Mouse (Mus musculus): ENCODE measurements around the gene Slc12a9.

Slc12a9 gene

GRCm38 (mm10) chr5:137346983-137347382 is 13.6 kb upstream of the Slc12a9 start:
- DNase-seq (ENCODE audit: low read depth, low spot score), result no peak

- no peak for DNase-seq (ENCODE audit: low read depth, low spot score)
These were observed 13.0 kb upstream of the Slc12a9 start for GRCm38 (mm10) chr5:137346388-137346787.

- DNase-seq (ENCODE audit: low read depth, low spot score), result no peak
These were observed 12.4 kb upstream of the Slc12a9 start for GRCm38 (mm10) chr5:137345821-137346220.

DNA sequence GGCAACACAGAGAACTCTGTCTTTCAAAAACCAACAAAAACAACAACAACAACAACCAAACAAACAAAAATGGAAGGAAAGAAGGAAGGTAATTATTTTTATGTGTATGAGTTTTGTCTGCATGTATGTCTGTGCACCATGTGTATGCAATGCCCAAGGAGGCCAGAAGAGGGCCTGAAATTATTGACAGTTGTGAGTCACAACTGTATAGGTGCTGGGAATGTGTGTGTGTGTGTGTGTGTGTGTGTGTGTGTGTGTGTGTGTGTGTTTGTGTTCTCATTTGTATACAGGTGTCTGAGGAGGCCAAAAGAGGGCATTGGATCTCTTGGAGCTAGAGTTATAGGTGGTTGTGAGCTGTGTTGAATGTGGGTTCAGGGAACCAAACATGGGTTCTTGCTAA is 10.5 kb upstream of the Slc12a9 start:
- DNase-seq (ENCODE audit: low read depth, low spot score), result no peak

GRCm38 (mm10) chr5:137343412-137343811 is 10.0 kb upstream of the Slc12a9 start:
- DNase-seq (ENCODE audit: low read depth, low spot score), result no peak

- no peak for DNase-seq (ENCODE audit: low read depth, low spot score)
These were observed 9.1 kb upstream of the Slc12a9 start for GRCm38 (mm10) chr5:137342407-137343012.

GRCm38 (mm10) chr5:137340222-137340621 is 6.8 kb upstream of the Slc12a9 start:
- DNase-seq (ENCODE audit: low read depth, low spot score), result no peak

GRCm38 (mm10) chr5:137339290-137339979 is 6.0 kb upstream of the Slc12a9 start:
- DNase-seq (ENCODE audit: low read depth, low spot score), result no peak

GRCm38 (mm10) chr5:137338663-137339289 is 5.4 kb upstream of the Slc12a9 start:
- DNase-seq (ENCODE audit: low read depth, low spot score), result no peak

DNA sequence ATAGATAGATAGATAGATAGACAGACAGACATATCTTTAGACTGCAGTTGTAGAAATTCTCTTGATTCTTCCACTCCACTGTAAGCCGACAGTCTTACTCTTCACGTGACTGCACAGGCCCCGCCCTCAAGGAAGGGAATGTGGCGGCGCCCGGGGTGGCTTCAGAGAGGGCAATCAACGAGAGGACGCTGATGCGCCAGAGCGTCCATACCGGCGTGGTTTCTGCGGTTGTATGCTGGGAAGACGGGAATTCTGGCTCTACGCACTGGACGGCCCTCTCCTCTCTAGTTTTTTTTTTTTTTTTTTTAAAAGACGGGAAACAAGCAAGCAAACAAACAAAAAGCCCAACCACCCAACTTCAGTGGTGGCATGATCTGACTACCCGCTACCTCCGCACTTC is 4.9 kb upstream of the Slc12a9 start:
- peak; percentile 88 for DNase-seq (ENCODE audit: low read depth, low spot score)

DNA sequence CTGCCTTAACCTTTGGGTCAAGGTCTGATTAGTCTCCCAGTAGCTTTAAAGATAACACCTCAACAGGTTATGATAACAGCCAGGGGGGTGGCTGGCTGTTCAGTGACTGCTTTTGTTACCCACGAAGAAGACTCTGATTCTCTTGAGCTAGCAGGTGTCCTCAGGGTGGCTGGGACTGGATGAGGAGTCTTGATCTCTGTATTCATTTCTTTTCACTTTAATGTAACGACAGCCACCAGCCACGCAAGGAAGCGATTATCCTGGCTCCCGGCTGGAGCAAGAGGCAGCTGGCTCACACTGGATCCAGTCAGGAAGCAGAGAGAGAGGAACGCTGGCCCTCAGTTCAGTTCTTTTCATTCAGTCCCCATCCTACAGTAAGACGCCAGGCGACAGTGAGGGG is 3.8 kb upstream of the Slc12a9 start:
- no peak for DNase-seq (ENCODE audit: low read depth, low spot score)

GRCm38 (mm10) chr5:137335066-137335465 is 1.7 kb upstream of the Slc12a9 start:
- no peak for DNase-seq (ENCODE audit: low read depth, low spot score)

GRCm38 (mm10) chr5:137334317-137334716 is 920 bp upstream of the Slc12a9 start:
- no peak for DNase-seq (ENCODE audit: low read depth, low spot score)

DNA sequence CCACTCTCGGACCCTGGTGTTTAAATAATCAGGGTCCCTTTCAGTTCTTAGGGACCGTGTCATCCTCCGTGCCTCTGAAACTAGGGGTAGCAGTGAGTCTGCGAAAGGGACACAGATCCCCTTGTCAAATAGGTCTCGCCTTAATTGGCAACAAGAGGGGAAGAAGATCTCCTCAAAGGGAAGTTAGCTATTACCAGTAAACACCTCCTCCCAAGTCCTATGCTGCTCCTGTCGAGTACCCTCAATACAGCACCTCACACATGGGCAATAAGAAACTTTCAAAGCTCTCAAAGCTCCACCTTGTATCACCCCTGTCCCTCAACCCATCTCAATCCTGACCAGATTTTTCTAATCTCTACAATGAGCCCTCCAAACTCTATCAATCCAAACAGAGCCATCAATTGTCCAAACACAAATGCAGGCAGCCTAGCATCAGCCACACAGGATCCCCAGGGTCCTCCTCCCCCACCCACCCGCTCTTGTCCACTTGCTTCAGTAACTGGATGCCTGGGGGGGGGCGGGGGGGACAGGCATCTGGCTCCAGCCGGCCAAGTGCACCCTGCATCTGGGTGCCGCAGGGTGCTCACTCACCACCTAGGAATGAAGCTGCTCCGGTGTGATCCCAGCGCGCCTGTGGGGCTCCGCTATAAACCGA is 413 bp downstream of the Slc12a9 start:
- no peak for DNase-seq (ENCODE audit: low read depth, low spot score)

DNA sequence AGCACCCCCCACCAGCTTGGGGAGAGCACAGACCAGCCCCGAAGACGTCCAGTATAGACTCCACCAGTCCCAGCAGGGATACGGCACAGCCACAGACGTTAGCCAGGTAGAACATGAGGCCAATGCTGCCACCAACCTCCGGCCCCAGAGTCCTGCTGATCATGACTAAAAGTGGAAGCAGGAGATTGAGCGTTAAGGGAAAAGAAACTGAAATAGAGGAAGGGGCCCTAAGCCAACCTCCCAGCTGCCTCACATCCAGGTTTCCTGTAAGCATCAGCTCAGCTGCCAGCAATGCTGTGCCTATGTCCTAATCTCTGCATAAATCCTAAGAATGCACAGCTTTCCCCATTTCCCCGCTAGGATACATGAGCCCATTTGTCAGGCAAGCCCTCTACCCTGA is 2.5 kb downstream of the Slc12a9 start:
- DNase-seq (ENCODE audit: low read depth, low spot score), result no peak

DNA sequence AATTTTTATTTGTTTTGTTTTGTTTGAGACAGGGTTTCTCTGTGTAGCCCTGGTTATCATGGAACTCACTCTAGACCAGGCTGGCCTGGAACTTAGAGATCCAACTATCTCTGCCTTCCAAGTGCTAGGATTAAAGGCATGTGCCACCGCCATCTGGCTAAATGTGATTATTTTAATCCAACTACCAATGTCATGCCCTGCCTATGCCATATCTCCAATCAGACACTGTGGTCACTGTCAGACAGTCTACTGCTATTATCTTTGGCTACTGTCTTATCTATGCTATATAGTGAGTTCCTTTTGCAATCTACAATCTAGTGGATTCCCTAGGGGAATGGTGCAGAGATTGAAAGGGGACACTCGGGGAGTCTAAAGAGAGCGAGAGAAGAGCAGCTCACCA is 12.4 kb downstream of the Slc12a9 start:
- DNase-seq (ENCODE audit: low read depth, low spot score), result no peak

GRCm38 (mm10) chr5:137318570-137318969 is 14.8 kb downstream of the Slc12a9 start:
- DNase-seq (ENCODE audit: low read depth, low spot score), result no peak

DNA sequence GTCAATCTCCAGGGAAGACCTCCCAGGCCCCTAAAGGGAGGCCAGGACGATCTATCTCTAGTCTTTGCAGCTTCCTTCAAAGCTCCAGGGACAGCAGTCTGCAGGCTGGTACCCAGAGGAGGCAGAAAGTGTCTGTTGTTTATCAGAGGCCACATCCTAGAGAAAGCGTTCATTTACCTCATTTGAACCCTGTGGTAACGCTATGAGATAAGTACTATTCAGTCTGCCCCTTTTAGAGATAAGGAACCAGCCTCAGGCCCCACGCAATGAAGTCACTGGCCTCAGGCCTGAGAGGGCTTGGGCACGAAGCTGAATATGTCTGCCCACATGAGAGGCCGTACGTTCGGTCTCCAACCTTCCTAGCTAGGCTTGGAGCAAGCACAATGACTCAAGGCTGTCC is 16.0 kb downstream of the Slc12a9 start:
- no peak for DNase-seq (ENCODE audit: low read depth, low spot score)

GRCm38 (mm10) chr5:137315084-137315903 is 18.1 kb downstream of the Slc12a9 start:
- no peak for DNase-seq (ENCODE audit: low read depth, low spot score)

DNA sequence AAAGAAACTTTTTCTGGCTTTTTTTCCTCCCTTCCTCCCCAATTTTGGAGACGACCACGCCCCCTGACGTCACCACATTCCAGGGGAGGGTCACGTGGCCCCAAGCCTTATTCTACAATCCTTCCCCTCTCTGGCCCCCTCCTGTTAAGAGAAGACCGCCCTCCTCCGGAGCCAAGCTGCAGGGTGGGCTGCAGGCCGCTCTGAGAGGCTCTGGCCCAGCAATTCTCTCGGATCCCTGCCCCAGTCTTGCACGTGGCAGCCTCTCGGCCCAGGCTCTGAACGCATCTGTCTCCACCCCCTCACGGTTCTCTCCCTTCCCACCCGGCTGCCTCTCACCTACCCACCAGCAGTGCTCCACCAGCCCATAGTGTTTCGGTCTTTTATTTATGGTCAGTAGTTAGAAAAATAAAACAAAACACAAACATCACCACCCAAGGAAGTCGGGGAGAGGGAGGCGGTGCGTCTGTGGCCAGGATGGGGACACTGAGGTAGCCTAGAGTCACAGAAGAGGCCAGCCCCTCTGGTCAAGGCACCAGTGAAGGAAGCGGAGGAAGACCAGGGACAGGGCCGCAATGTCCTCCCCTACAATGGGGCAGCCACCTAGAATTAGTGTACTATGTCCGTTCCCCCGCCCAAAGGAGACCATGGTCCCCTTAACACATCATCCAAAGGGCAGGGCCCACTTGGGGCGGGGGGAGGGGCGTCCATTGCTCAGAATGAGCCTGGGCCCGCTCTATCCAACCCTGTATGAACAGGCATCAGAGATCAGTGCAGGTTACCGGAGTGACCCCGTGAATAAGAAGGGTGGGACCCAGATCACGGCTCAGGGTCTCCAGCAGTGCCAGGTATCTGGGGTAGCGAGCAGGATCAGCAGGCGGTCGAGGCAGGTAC is 19.0 kb downstream of the Slc12a9 start, which contains the start of gene Trip6:
Gene Trip6 (minus strand): TSS at position 212 of the 891 bp plus-strand sequence.
- DNase-seq (ENCODE audit: low read depth, low spot score), result no peak

Data from brain, embryonic 18.5 days (tissue).